Mouse (Mus musculus) layer of hippocampus, postnatal 14 days (tissue): ENCODE measurements around the gene Msl2. TPM values are rescaled to one million over a fixed set of nuclear protein-coding genes. Genes with fewer than 3 reads are reported as not detected.

Experiments
- DNase-seq, 2 experiments: peaks; one replicate each; pipeline ENCODE4 v3.0.0; 2021 to 2022; ENCODE audit warnings: low spot score in 2 of 2, mixed read lengths in 1 of 2
- total RNA-seq, 2 experiments: library from RNA; stranded (reverse); gene quantifications; 2 replicates each; pipeline ENCODE4 v1.2.3; 2021

Msl2 gene
- total RNA-seq, 2 experiments from 2014 or later, result 55.4 to 55.7 TPM

GRCm38 (mm10) chr9:101114182-101114884 lies 40.4 kb downstream of the Msl2 start:
- DNase-seq, result no peak

DNA sequence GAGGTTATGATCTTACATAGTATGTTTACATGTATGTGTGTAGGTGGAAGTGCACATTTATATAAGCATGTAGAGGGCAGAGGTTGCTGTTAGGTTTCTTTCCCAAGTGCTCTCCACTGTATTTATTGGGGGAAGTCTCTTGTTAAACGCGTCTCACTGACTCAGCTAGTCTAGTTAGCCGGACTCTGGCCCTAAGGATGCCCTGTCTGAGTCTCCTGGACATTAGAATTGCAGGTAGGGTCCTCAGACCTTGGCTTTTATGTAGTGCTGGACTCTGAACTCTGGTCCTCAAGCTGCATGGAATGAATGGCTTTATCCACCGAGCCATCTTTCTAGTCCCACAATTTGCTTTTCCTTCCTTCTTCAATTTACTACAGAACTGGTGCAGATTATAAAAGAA lies 69.7 kb downstream of the Msl2 start:
- DNase-seq, result no peak

GRCm38 (mm10) chr9:101152872-101153271 lies 79.0 kb downstream of the Msl2 start:
- DNase-seq, result no peak

Other genes starting within 250 kb of the Msl2 start
- 10 to 100 TPM; 49.8 to 52.4 TPM for gene Pccb, start 39.2 kb upstream of the Msl2 start, total RNA-seq
- 10 to 100 TPM; 27.5 to 27.9 TPM for gene Ppp2r3a, start 177.7 kb downstream of the Msl2 start, total RNA-seq